Mouse (Mus musculus) forebrain, embryonic 13.5 days (tissue): Measurements from ENCODE around the gene Tmem158. TPM values are rescaled to one million over a fixed set of nuclear protein-coding genes. Genes with fewer than 3 reads are reported as not detected.

Experiments used
- ATAC-seq: fragments of 200-750 bp; cut with Nextera tagmentation; 2 replicates; pipeline ENCODE4 v1.8.0; 2017
- H3K27ac ChIP-seq: fragments of 300-500 bp; sonication (generic); 2 replicates; pipeline ENCODE4 v1.5.1; 2015; ENCODE audit warnings: inconsistent platforms, mild to moderate bottlenecking, moderate library complexity
- H3K27me3 ChIP-seq: fragments of 300-500 bp; sonication (generic); 2 replicates; pipeline ENCODE4 v1.6.1; 2015; ENCODE audit warnings: mild to moderate bottlenecking, inconsistent platforms
- H3K36me3 ChIP-seq: fragments of 300-500 bp; sonication (generic); 2 replicates; pipeline ENCODE4 v1.6.1; 2015; ENCODE audit warnings: mild to moderate bottlenecking, inconsistent platforms; ENCODE audit not compliant: poor library complexity, severe bottlenecking
- H3K4me1 ChIP-seq: fragments of 300-500 bp; sonication (generic); 2 replicates; pipeline ENCODE4 v1.6.1; 2015; ENCODE audit warnings: inconsistent platforms
- H3K4me2 ChIP-seq: fragments of 300-500 bp; sonication (generic); 2 replicates; pipeline ENCODE4 v1.6.1; 2015; ENCODE audit warnings: inconsistent platforms, mild to moderate bottlenecking, moderate library complexity
- H3K4me3 ChIP-seq: fragments of 300-500 bp; sonication (generic); 2 replicates; pipeline ENCODE4 v1.5.1; 2015; ENCODE audit warnings: mild to moderate bottlenecking, inconsistent platforms
- H3K9ac ChIP-seq: fragments of 300-500 bp; sonication (generic); 2 replicates; pipeline ENCODE4 v1.6.1; 2015; ENCODE audit warnings: mild to moderate bottlenecking, inconsistent platforms
- H3K9me3 ChIP-seq: fragments of 300-500 bp; sonication (generic); replicated peaks from 2 replicates; pipeline ENCODE4 v1.6.1; 2016; ENCODE audit warnings: inconsistent platforms
- WGBS: fragments of 180-500 bp; shearing (Covaris S2); methylation state at CpG from one replicate; pipeline ENCODE4 v1.1.7; 2015; 5-methylcytosine and 5-hydroxymethylcytosine counted together
- polyA plus RNA-seq: library from polyadenylated mRNA; unstranded; fragments of >200 nt; fragmentation: Nextera tagmentation; extraction: Ambion mirVana; gene quantifications from 2 replicates; pipeline ENCODE4 v1.2.1, GENCODE M21; 2015

Tmem158 gene
- polyA plus RNA-seq, 1 experiment from 2014 or later: 10.0 TPM

DNA sequence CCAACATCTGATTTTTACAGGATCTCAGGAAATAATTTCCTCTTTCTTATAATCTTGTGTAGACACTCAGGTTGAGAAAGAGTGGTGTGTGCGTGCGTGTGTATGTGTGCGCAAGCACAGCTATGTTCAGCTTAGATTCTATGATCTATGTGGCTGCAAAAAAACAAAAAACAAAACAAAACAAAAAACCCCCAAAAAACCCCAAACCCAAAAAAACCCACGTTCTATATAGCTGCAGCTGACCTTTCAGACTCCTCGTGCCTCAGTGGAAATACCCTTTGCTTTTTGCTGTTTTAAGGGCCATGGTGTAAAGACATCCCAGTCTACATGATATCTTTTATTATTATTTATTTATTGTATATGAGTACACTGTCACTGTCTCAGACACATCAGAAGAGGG, 19.4 kb downstream of the Tmem158 start:
- Histone ChIP-seq H3K27ac (no peak overlapping the region), H3K27me3 (no peaks in the 10 kb centered on the region), H3K4me1 (peaks cover 9% of the 10 kb centered on the region; the same call in 1 of the 2 replicates), H3K4me3 (no peak overlapping the region), H3K9me3 (no peaks in the 10 kb centered on the region), H3K36me3 (no peaks in the 10 kb centered on the region), H3K9ac (no peak overlapping the region), H3K4me2 (no peak overlapping the region)
- 96% methylated on average over 5 of the region's 5 CpGs for WGBS
- ATAC-seq: no peak

DNA sequence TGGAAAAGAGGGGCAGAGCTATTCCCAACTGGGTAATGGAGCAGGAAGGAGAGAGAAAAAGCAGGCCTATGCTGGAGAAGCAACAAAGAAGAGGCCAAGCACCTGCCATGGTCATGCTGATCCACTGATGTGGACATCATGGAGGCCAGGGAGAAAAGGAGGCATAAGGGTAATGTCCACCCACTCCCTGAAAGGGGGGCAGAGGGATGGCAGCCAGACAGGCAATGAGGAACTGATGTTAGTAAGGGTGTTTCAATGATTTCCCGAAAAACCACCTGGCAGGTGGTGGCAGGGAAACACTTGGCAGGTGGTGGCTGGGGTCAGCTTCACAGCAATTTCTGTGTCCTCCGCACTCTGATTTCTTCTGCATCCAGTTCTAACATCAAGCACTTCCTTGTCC, 19.8 kb downstream of the Tmem158 start:
- 93% methylated on average over 2 of the region's 2 CpGs for WGBS
- no peak overlapping the region for H3K27ac ChIP-seq
- H3K36me3 ChIP-seq: no peaks in the 10 kb centered on the region
- H3K9ac ChIP-seq: no peak overlapping the region
- no peaks in the 10 kb centered on the region for H3K9me3 ChIP-seq
- H3K4me2 ChIP-seq: no peak overlapping the region
- peaks cover 9% of the 10 kb centered on the region; the same call in 1 of the 2 replicates for H3K4me1 ChIP-seq
- H3K27me3 ChIP-seq: no peaks in the 10 kb centered on the region
- H3K4me3 ChIP-seq: no peak overlapping the region
- no peak for ATAC-seq

DNA sequence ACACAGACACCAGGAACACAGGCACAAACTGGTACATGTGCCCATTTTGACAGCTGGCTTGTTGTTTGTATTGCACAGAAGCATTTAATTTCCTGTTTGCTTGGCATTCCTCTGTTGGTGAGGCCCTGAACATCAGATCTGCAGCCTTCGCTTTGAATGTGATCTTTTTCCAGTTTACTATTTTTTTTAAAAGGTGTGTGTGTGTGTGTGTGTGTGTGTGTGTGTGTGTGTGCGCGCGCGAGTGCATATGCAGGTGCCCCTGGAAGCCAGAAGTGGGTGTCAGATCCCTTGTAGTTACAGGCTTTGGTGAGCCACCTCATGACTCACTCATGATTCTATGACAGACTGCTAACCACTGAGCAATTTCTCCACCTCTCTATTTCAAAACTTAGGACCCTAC, 20.3 kb downstream of the Tmem158 start:
- Histone ChIP-seq H3K4me3 (no peak overlapping the region), H3K36me3 (no peaks in the 10 kb centered on the region), H3K4me2 (no peak overlapping the region), H3K9me3 (no peaks in the 10 kb centered on the region), H3K27ac (no peak overlapping the region), H3K27me3 (no peaks in the 10 kb centered on the region), H3K4me1 (peaks cover 9% of the 10 kb centered on the region; the same call in 1 of the 2 replicates), H3K9ac (no peak overlapping the region)
- 90% methylated on average over 5 of the region's 5 CpGs for WGBS
- no peak for ATAC-seq

DNA sequence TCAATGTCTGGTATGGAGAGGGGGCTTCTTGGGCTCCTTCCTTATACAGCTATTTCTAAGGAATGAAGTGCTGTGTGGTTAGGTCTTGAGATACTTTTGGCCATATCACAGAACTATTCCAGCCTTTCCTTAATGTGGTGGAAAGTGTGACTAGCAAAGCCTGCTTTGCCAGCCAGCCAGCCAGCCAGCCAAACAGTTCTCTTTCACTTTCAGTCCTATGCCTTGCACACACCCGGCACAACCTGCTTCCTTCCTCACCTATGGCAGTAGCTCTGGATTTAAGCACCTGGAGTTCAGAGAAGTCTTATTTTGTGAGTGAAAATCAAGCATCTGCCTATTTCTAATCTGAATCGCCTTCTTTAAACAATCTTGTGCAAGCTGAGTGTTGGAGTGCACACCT, 20.9 kb downstream of the Tmem158 start:
- Histone ChIP-seq H3K4me1 (peaks cover 9% of the 10 kb centered on the region; the same call in 1 of the 2 replicates), H3K4me2 (no peak overlapping the region), H3K9ac (no peak overlapping the region), H3K36me3 (no peaks in the 10 kb centered on the region), H3K27ac (no peak overlapping the region), H3K9me3 (no peaks in the 10 kb centered on the region), H3K27me3 (no peaks in the 10 kb centered on the region), H3K4me3 (no peak overlapping the region)
- WGBS: 78% methylated on average over 2 of the region's 2 CpGs
- ATAC-seq: no peak

DNA sequence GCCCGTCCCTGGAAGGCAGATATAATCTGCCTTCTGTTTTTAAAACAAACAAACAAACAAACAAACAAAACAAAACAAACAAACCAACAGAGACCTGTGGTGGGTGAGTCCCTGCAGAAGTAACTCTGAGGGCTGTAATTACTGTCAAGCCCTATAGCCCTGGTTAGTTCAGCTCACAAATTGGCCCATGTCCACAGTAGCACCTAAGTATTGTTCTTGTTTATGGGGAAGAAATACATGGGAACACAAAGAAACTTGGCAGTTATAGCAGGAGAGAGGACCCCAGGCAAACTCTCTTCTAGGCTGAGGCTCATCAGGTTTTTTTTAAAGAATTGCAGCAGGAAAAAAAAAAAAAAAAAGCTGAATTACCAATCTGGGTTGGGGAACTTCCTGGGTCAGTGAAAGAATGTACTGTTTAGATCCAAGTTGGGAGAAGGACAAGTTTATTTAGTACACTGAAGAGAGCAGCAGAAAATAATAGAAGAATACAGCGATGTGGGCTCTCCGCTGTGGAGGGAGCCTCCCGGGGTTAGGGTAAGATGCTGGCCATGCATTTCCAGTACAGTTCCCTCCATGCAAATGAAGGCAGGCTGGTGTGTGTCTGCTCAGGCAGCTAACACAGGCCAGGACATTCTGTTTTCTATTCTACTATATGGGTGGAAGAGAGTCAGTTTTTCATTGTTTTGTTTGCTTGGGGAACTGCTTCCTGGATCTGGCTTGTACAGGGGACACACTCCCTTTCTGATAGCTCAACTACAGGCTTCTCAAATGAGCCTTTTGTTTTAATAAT, 22.1 kb downstream of the Tmem158 start:
- Histone ChIP-seq H3K4me1 (peaks cover 9% of the 10 kb centered on the region; the same call in 1 of the 2 replicates), H3K9ac (no peak overlapping the region), H3K36me3 (no peaks in the 10 kb centered on the region), H3K27ac (peak overlapping the region; percentile 40; the same call in 1 of the 2 replicates), H3K9me3 (no peaks in the 10 kb centered on the region), H3K4me2 (no peak overlapping the region), H3K27me3 (no peaks in the 10 kb centered on the region), H3K4me3 (no peak overlapping the region)
- no peak for ATAC-seq
- WGBS: 31% methylated on average over 4 of the region's 4 CpGs

DNA sequence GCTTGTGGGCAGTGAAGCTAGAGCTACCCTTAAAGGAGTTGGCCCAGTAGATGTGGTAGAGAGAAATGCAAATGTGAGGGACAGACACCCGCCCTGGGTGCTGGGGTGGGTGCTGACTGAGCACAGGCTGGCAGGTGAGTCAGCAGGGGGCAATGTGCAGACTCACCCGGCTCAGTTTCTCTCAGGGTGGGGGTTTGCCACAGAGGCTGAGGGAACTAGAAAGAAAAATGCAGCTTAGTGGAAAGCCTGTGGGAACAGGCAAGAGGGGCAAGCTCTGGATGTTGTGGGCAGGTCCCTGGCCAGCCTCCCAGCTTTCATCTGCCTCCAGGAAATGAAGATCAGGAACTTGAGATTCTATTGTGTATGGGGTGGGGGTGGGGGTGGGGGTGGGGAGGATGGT, 22.8 kb downstream of the Tmem158 start:
- H3K27me3 ChIP-seq: no peaks in the 10 kb centered on the region
- H3K36me3 ChIP-seq: no peaks in the 10 kb centered on the region
- no peak for ATAC-seq
- H3K4me2 ChIP-seq: no peak overlapping the region
- no peaks in the 10 kb centered on the region for H3K9me3 ChIP-seq
- no peak overlapping the region for H3K9ac ChIP-seq
- H3K27ac ChIP-seq: no peak overlapping the region
- peaks cover 9% of the 10 kb centered on the region; the same call in 1 of the 2 replicates for H3K4me1 ChIP-seq
- H3K4me3 ChIP-seq: no peak overlapping the region
- WGBS: 35% methylated on average over 2 of the region's 2 CpGs

DNA sequence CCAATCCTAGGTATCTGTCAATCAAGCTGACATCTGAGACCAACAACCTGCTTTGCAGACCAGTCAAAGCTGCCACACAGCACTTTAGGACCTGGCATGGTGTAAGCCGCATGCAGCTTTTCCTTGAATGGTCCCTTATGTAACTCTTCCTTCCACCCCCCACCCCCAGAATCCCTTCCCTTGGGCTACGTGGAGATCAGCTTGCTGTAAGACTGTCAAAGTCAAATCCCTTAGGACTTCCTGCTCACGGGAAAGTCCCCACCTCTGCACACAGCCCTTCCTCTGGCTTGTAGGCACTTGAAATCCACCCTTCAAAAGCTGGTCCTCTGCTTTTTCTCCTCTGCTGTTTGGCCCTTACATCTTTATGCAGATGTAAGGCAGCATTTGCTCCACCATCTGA, 24.9 kb downstream of the Tmem158 start:
- no peak overlapping the region for H3K4me3 ChIP-seq
- 65% methylated on average over 3 of the region's 3 CpGs for WGBS
- H3K36me3 ChIP-seq: no peaks in the 10 kb centered on the region
- H3K27ac ChIP-seq: no peak overlapping the region
- H3K9me3 ChIP-seq: no peaks in the 10 kb centered on the region
- peaks cover 9% of the 10 kb centered on the region; the same call in 1 of the 2 replicates for H3K4me1 ChIP-seq
- no peak overlapping the region for H3K9ac ChIP-seq
- H3K27me3 ChIP-seq: no peaks in the 10 kb centered on the region
- H3K4me2 ChIP-seq: no peak overlapping the region
- no peak for ATAC-seq

DNA sequence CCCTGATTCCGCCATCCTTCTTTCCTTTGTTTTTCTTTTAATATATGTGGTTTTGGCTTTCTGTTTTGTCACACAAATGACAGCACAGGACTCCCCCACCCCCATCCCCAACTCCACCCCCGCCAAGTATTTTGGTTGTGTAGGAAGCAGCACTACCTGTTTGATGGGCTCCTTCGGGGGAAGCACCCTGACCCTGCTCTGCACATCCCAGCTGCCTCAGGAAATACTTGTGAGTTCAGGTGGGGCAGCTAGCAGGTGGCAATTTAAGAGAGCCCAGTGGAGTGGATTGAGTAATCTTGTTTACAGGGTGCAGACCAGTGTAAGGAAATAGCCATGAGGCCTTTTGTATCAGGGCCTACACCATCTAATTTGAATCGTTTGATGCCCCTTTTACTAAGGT, 30.7 kb downstream of the Tmem158 start:
- WGBS: 68% methylated on average over 4 of the region's 4 CpGs
- H3K36me3 ChIP-seq: no peaks in the 10 kb centered on the region

DNA sequence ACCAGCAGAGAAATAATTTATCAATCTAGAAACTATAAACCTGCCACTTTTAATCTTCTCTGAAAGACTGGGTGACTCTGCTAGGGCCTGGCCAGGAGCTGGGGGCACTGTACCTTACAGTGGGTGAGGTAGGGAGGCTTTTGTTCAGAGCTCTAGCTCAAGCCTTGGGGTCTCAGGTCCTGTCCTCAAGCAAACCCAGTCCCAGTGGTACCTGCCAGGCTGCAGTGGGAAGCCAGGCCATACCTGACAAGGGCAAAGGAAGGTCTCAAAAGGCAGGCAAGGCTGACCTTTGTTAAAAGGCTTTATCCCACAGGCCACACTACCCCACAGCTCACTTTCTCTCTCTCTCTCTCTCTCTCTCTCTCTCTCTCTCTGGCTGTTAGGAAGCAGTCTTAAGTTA, 31.9 kb downstream of the Tmem158 start:
- H3K27ac ChIP-seq: no peak overlapping the region
- H3K9me3 ChIP-seq: no peaks in the 10 kb centered on the region
- no peaks in the 10 kb centered on the region for H3K36me3 ChIP-seq
- H3K9ac ChIP-seq: no peak overlapping the region
- no peaks in the 10 kb centered on the region for H3K4me1 ChIP-seq
- no peak overlapping the region for H3K4me3 ChIP-seq
- no peaks in the 10 kb centered on the region for H3K27me3 ChIP-seq
- no peak overlapping the region for H3K4me2 ChIP-seq
- ATAC-seq: no peak

More for the DNA sequence above, 30.7 kb downstream of the Tmem158 start:
- H3K4me3 ChIP-seq: no peak overlapping the region
- no peaks in the 10 kb centered on the region for H3K4me1 ChIP-seq
- no peak for ATAC-seq
- H3K9me3 ChIP-seq: no peaks in the 10 kb centered on the region
- no peak overlapping the region for H3K9ac ChIP-seq
- no peak overlapping the region for H3K27ac ChIP-seq
- no peak overlapping the region for H3K4me2 ChIP-seq
- H3K27me3 ChIP-seq: no peaks in the 10 kb centered on the region

DNA sequence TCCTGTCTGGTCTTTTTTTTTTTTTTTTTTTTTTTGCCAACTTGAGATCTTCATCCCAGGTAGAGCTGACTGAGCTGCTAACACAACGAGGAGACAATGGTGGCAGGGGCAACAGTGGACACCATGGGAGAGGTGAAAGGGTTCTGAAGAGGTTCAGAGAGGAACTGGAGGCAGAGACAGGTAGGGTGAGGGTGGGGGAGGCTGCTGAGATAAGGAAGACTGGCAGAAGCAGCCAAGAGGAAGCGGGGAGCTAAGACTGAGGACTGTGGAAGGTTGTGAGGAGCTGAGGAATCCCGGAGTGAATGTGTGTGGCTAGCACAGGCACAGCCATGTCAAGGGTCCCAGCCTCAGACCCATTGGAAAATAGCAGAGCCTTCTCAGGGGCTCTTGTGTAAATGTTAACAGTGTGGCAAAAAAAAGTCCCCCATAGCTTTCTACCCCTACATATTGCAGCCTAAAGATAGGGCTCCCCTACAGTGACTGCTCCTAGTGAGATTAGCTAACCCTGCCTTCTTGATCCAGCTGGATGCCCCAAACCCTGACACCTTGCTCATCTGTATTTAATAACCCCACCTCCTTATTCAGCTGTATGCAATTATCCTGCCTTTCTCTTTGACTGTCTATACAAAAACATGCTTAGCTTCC, 33.3 kb downstream of the Tmem158 start:
- WGBS: 93% methylated on average over 3 of the region's 3 CpGs
- Histone ChIP-seq H3K4me1 (no peaks in the 10 kb centered on the region), H3K27ac (no peak overlapping the region), H3K9me3 (no peaks in the 10 kb centered on the region), H3K9ac (no peak overlapping the region), H3K27me3 (no peaks in the 10 kb centered on the region), H3K4me2 (no peak overlapping the region), H3K36me3 (no peaks in the 10 kb centered on the region), H3K4me3 (no peak overlapping the region)
- no peak for ATAC-seq

DNA sequence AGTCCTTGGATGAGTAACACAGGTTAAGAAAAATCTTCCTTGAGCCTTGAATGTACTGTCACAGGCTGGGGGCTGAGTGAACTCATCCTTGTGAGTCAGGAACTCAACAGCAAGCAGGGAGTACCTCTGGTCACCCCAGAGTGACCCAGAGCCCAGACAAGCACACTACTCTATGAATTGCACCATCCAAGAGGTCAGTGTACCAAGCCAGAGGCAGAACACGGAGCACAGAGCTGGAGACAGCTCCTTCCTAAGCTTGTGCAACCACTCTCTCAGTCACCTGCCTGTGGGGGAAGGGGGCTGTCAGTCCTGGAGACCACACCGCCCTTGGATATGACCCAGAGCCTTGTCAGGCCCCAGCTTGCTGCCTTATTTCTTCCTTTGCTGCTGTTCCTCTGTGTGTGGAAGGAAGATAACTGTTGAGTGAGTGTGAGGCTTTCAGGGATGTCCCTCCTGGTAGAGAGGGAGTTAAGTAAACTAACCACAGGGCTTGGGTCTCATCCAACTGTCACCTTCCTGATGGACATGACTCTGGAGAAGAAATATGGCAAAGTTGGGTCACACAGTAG, 35.6 kb downstream of the Tmem158 start:
- Histone ChIP-seq H3K4me2 (no peak overlapping the region), H3K9ac (no peak overlapping the region), H3K4me1 (no peaks in the 10 kb centered on the region), H3K27ac (no peak overlapping the region), H3K4me3 (no peak overlapping the region), H3K9me3 (no peaks in the 10 kb centered on the region), H3K27me3 (no peaks in the 10 kb centered on the region), H3K36me3 (no peaks in the 10 kb centered on the region)
- WGBS: 68% methylated on average over 2 of the region's 2 CpGs
- ATAC-seq: no peak

DNA sequence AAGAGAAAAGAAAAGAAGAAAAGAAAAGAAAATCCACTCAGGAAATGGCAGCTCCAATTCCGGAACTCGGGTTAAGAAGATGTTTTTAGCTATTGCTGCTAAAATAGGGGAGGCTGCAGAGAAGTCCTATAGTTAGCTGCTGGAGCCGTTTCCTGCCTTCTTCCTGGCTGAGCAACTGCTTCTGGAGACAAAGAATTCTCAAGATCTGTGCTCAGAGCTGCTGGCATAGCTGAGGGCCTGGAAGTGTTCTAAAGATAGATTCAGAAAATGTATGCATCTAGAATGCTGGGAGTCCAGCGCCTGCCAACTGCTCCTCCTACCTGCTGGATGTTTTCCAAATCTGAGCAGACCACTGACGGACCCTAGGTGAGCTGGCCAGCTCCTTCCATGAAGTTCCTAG, 40.7 kb downstream of the Tmem158 start:
- ATAC-seq: no peak
- Histone ChIP-seq H3K27me3 (peaks cover 22% of the 10 kb centered on the region), H3K27ac (no peak overlapping the region), H3K4me2 (no peak overlapping the region), H3K4me3 (no peak overlapping the region), H3K9ac (no peak overlapping the region), H3K36me3 (no peaks in the 10 kb centered on the region), H3K4me1 (peaks cover 6% of the 10 kb centered on the region), H3K9me3 (no peaks in the 10 kb centered on the region)
- WGBS: 60% methylated on average over 5 of the region's 5 CpGs
